Mouse (Mus musculus) testis, adult 2 months (tissue): ENCODE results near the gene Dennd1b.

ENCODE experiments used
- CTCF ChIP-seq: fragments of 200-500 bp; IDR thresholded peaks from 2 replicates; pipeline ENCODE4 v1.5.1; 2012; ENCODE audit warnings: low read depth, mild to moderate bottlenecking, inconsistent platforms, low read length, moderate library complexity; ENCODE audit not compliant: control insufficient read depth, insufficient read depth, insufficient replicate concordance
- POLR2A ChIP-seq: fragments of 200-500 bp; IDR thresholded peaks from 2 replicates; pipeline ENCODE4 v1.6.1; 2012; ENCODE audit warnings: low read depth, mild to moderate bottlenecking, inconsistent platforms, low read length, moderate library complexity; ENCODE audit not compliant: control insufficient read depth

DNA sequence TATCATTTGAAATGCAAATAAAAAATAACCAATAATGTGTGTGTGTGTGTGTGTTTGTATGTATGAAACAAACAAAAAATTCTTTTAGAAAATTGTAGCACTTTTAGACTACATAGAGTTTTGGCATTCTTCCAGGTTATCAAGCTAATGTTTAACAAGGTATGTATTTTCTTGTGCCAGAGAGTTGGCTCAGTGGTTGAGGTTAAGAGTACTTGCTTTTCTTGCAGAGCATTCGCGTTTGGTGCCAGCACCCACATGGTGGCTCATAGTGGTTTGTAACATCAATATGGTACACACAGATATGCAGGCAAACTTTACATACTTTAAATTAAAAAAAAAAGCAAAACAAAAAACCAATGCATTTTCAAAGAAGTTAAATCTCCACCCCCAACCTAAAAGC, 101.5 kb downstream of the Dennd1b start:
- no peak for TF ChIP-seq CTCF
- no peak for TF ChIP-seq POLR2A
